Mouse (Mus musculus) CH12.LX (cell line): ENCODE measurements around the gene Twist2.

ENCODE experiments used
- CTCF ChIP-seq, 2 experiments: IDR thresholded peaks in 1 of 2; conservative IDR thresholded peaks in 1 of 2; 2 replicates each; pipeline ENCODE4 v1.5.1; 2011 to 2012; ENCODE audit warnings: low read depth in 2 of 2, low read length in 2 of 2, improper control_type of control experiment in 1 of 2, inconsistent platforms in 1 of 2, mild to moderate bottlenecking in 1 of 2, moderate library complexity in 1 of 2
- MYC ChIP-seq: IDR thresholded peaks from 2 replicates; pipeline ENCODE4 v1.6.1; 2011; ENCODE audit warnings: low read depth, mild to moderate bottlenecking, improper control_type of control experiment, low read length
- UBTF ChIP-seq: IDR thresholded peaks from 2 replicates; pipeline ENCODE4 v1.6.1; 2012; ENCODE audit warnings: low read depth, mild to moderate bottlenecking, inconsistent platforms, low read length, improper control_type of control experiment, moderate library complexity

GRCm38 (mm10) chr1:91893598-91893997 lies 92.3 kb downstream of the Twist2 start:
- no peak for TF ChIP-seq CTCF (conservative IDR thresholded peaks at IDR 0.05 in 1 of 2, IDR thresholded peaks at IDR 0.05 in 1 of 2; ENCODE audit: low read depth in 2 of 2, low read length in 2 of 2)
- TF ChIP-seq UBTF: no peak
- no peak for TF ChIP-seq MYC
